Mouse (Mus musculus): ENCODE results near the gene Tubg2. TPM values are rescaled to one million over a fixed set of nuclear protein-coding genes. Genes with fewer than 3 reads are reported as not detected.

Gene Tubg2
- 1.1 TPM for polyA plus RNA-seq (2017; shearing (Covaris generic))

GRCm38 (mm10) chr11:101155728-101156371, at the start of gene Tubg2:
Gene Tubg2, plus strand, starts transcription at chr11:101155907.

GRCm38 (mm10) chr11:101119761-101120544, 35.8 kb upstream of the Tubg2 start, which contains the start of the genes Retreg3 and Tubg1:
Gene Retreg3, minus strand, starts transcription at chr11:101119893.
Gene Tubg1, plus strand, starts transcription at chr11:101119938.

GRCm38 (mm10) chr11:101170354-101170810, 14.7 kb downstream of the Tubg2 start, which contains the start of gene Cntnap1:
Gene Cntnap1, plus strand, starts transcription at chr11:101170523.

GRCm38 (mm10) chr11:101170811-101171610, 15.3 kb downstream of the Tubg2 start, which contains the start of gene Plekhh3:
Gene Plekhh3, minus strand, starts transcription at chr11:101171351.

GRCm38 (mm10) chr11:101174851-101175628, 19.3 kb downstream of the Tubg2 start, which contains the start of gene Ccr10:
Gene Ccr10, minus strand, starts transcription at chr11:101175443.

Other genes with a start within 250 kb of the Tubg2 start
- 338 TPM for gene Stat3, start 216.4 kb upstream of the Tubg2 start, polyA plus RNA-seq (2017; shearing (Covaris generic))
- not detected for gene Cavin1, start 185.0 kb upstream of the Tubg2 start, polyA plus RNA-seq (2017; shearing (Covaris generic))
- 1.00 TPM for gene Atp6v0a1, start 146.5 kb upstream of the Tubg2 start, polyA plus RNA-seq (2017; shearing (Covaris generic))
- gene Naglu, start 85.9 kb upstream of the Tubg2 start, polyA plus RNA-seq (2017; shearing (Covaris generic)), result 7.1 TPM
- gene Hsd17b1, start 77.5 kb upstream of the Tubg2 start, polyA plus RNA-seq (2017; shearing (Covaris generic)), result not detected
- 7.8 TPM for gene Coasy, start 73.3 kb upstream of the Tubg2 start, polyA plus RNA-seq (2017; shearing (Covaris generic))
- gene Mlx, start 68.6 kb upstream of the Tubg2 start, polyA plus RNA-seq (2017; shearing (Covaris generic)), result 56.1 TPM
- gene Psmc3ip, start 60.5 kb upstream of the Tubg2 start, polyA plus RNA-seq (2017; shearing (Covaris generic)), result 4.1 TPM
- gene Retreg3, start 36.0 kb upstream of the Tubg2 start, polyA plus RNA-seq (2017; shearing (Covaris generic)), result 58.4 TPM
- gene Tubg1, start 36.0 kb upstream of the Tubg2 start, polyA plus RNA-seq (2017; shearing (Covaris generic)), result 12.5 TPM
- 0.21 TPM for gene Cntnap1, start 14.6 kb downstream of the Tubg2 start, polyA plus RNA-seq (2017; shearing (Covaris generic))
- gene Plekhh3, start 15.4 kb downstream of the Tubg2 start, polyA plus RNA-seq (2017; shearing (Covaris generic)), result 0.15 TPM
- 0.94 TPM for gene Ccr10, start 19.5 kb downstream of the Tubg2 start, polyA plus RNA-seq (2017; shearing (Covaris generic))
- gene Ezh1, start 70.6 kb downstream of the Tubg2 start, polyA plus RNA-seq (2017; shearing (Covaris generic)), result 82.5 TPM
- gene Ramp2, start 90.1 kb downstream of the Tubg2 start, polyA plus RNA-seq (2017; shearing (Covaris generic)), result not detected
- gene Vps25, start 97.8 kb downstream of the Tubg2 start, polyA plus RNA-seq (2017; shearing (Covaris generic)), result 78.1 TPM
- gene Wnk4, start 104.7 kb downstream of the Tubg2 start, polyA plus RNA-seq (2017; shearing (Covaris generic)), result 0.62 TPM
- gene Cntd1, start 123.1 kb downstream of the Tubg2 start, polyA plus RNA-seq (2017; shearing (Covaris generic)), result not detected
- 41.6 TPM for gene Coa3, start 123.2 kb downstream of the Tubg2 start, polyA plus RNA-seq (2017; shearing (Covaris generic))
- 194 TPM for gene Becn1, start 146.4 kb downstream of the Tubg2 start, polyA plus RNA-seq (2017; shearing (Covaris generic))
- 157 TPM for gene Psme3, start 160.3 kb downstream of the Tubg2 start, polyA plus RNA-seq (2017; shearing (Covaris generic))
- gene Aoc2, start 169.2 kb downstream of the Tubg2 start, polyA plus RNA-seq (2017; shearing (Covaris generic)), result 3.6 TPM
- not detected for gene Aoc3, start 174.7 kb downstream of the Tubg2 start, polyA plus RNA-seq (2017; shearing (Covaris generic))
- not detected for gene G6pc, start 211.7 kb downstream of the Tubg2 start, polyA plus RNA-seq (2017; shearing (Covaris generic))

Data from effector memory CD4-positive, alpha-beta T cell, adult 5 months (primary cell).